Mouse (Mus musculus) erythroblast, embryonic 14.5 days (primary cell): ENCODE measurements around the gene Tdrd9.

Experiments
- GATA1 ChIP-seq: IDR thresholded peaks from 2 replicates; pipeline ENCODE4 v1.6.1; 2012; ENCODE audit warnings: low read length, inconsistent platforms, mixed read lengths
- TAL1 ChIP-seq: IDR thresholded peaks from 3 replicates; pipeline ENCODE4 v1.6.1; 2012; ENCODE audit warnings: low read length, inconsistent platforms, mixed read lengths

- TF ChIP-seq TAL1 (no peak), GATA1 (no peak)
These were observed 124.8 kb downstream of the Tdrd9 start for GRCm38 (mm10) chr12:112096051-112096732.
